Mouse (Mus musculus): ENCODE measurements at regions not wholly inside any gene's neighbourhood (a gene's known extent, or its start where the extent isn't known, plus 50 kb on each side); places are given as distances from the start of the nearest gene placed in this dataset.

DNA sequence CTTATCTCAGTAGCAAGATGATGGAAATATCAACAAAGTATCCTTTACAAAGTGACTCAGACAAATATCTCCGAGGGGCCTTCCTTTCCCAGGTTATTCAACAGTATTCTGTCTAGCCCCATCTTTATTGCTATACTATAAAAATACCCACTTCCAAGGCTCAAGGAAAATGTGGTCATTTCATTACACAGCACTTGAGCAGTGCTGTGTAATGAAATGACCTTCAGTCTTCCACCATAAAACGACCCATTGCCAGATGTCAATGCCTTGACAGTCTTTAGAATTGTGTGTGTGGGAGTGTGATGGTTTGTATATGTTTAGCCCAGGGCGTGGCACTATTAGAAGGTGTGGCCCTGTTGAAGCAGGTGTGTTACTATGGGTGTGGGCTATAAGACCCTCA is 124.3 kb upstream of the Teddm2 start:
- DNase-seq (ENCODE audit: low read depth, low spot score) (no peak), ATAC-seq (no peak)
- no peaks in the 10 kb centered on the region for H3K27me3 ChIP-seq
- CTCF ChIA-PET = no interaction called here
- POLR2A ChIA-PET = no interaction called here
- in situ Hi-C loops (cut with MboI; ENCODE audit: low pct_unique_long_range_greater_than_20kb) = no loop called here
- no peak for TF ChIP-seq CTCF (IDR thresholded peaks at IDR 0.05)

DNA sequence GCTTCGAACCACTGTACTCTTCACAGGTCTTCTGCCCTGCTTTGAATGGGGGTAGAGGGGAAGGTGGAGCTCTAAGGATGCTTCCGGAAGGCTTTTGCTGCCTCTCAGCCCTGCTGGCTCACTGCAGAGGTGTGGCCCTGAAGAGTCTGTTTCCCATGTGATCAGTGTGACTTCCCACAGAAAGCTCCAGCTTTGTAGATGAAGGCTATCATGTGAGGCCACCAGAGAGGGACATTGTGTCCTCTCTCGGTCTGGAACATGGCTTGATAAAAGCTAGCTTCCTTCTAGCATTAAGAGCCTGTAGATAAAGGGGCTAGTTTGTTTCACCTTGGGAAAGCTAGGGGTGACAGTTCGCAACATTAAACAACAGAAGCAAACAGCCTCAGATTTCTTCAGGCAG is 127.3 kb upstream of the Teddm2 start:
- CTCF ChIA-PET = interaction anchor here (1.0 kb wide), 2 partner anchors 91 to 132 kb away, joined by 3 to 4 read pairs; no protein-coding TSS in a partner anchor
- POLR2A ChIA-PET = no interaction called here
- ATAC-seq (no peak), DNase-seq (ENCODE audit: low read depth, low spot score) (no peak)
- H3K27me3 ChIP-seq = peaks cover 6% of the 10 kb centered on the region
- in situ Hi-C loops (cut with MboI; ENCODE audit: low pct_unique_long_range_greater_than_20kb) = no loop called here
- TF ChIP-seq CTCF (IDR thresholded peaks at IDR 0.05) = no peak

- ChIA-PET POLR2A (no interaction called here), CTCF (interaction anchor here (1.4 kb wide), 1 partner anchor 134 kb away, joined by 3 read pairs; no protein-coding TSS in a partner anchor)
- DNase-seq (ENCODE audit: low read depth, low spot score) (no peak), ATAC-seq (no peak)
- TF ChIP-seq CTCF (IDR thresholded peaks at IDR 0.05) = no peak
- peaks cover 6% of the 10 kb centered on the region for H3K27me3 ChIP-seq
- in situ Hi-C loops (cut with MboI; ENCODE audit: low pct_unique_long_range_greater_than_20kb) = no loop called here
These were observed 129.8 kb upstream of the Teddm2 start for GRCm38 (mm10) chr1:154029826-154030225.

DNA sequence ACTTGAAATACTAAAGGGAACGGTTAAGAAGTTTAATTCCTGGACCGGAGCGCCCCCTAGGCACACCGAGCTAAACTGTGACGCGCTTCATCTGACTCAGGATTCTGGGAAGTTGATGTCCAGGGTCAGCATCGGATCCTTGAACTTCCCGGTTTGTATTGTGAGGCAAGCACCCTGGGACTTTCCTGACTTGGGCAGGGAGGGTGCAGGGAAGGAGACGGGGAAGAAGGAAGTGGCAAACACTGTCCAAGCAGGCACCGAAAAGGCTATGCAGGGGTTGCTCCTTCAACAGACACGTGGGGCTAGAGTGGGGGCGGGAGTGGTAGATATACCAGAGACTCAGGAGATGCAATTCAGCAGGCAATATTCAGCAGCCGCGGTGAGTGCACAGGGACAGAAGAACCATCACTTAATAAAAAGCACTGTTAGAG is 132.7 kb upstream of the Teddm2 start:
- ATAC-seq = peak; percentile 44
- no peak for DNase-seq (ENCODE audit: low read depth, low spot score)
- in situ Hi-C loops (cut with MboI; ENCODE audit: low pct_unique_long_range_greater_than_20kb) = no loop called here
- ChIA-PET POLR2A (no interaction called here), CTCF (no interaction called here)
- peaks cover 16% of the 10 kb centered on the region for H3K27me3 ChIP-seq
- peak; percentile 80 for TF ChIP-seq CTCF (IDR thresholded peaks at IDR 0.05)

- peaks cover 23% of the 10 kb centered on the region for H3K27me3 ChIP-seq
- ChIA-PET POLR2A (no interaction called here), CTCF (no interaction called here)
- ATAC-seq = no peak
- no peak for DNase-seq (ENCODE audit: low read depth, low spot score)
- in situ Hi-C loops (cut with MboI; ENCODE audit: low pct_unique_long_range_greater_than_20kb) = no loop called here
- no peak for TF ChIP-seq CTCF (IDR thresholded peaks at IDR 0.05)
These were observed 134.1 kb upstream of the Teddm2 start for GRCm38 (mm10) chr1:154033958-154034606.

GRCm38 (mm10) chr1:154036729-154037270 is 136.8 kb upstream of the Teddm2 start:
- DNase-seq (ENCODE audit: low read depth, low spot score) = no peak
- POLR2A ChIA-PET = no interaction called here
- H3K27me3 ChIP-seq = peaks cover 37% of the 10 kb centered on the region
- in situ Hi-C loops (cut with MboI; ENCODE audit: low pct_unique_long_range_greater_than_20kb) = loop anchor here (5.0 kb wide), 1 partner anchor 144 kb away; the partner anchor contains the start of gene Teddm1a
- CTCF ChIA-PET = interaction anchor here (0.9 kb wide), 1 partner anchor 18 kb away, joined by 3 read pairs; no protein-coding TSS in a partner anchor
- no peak for ATAC-seq
- no peak for TF ChIP-seq CTCF (IDR thresholded peaks at IDR 0.05)

- ChIA-PET POLR2A (no interaction called here), CTCF (no interaction called here)
- no peak for TF ChIP-seq CTCF (IDR thresholded peaks at IDR 0.05)
- peaks cover 38% of the 10 kb centered on the region for H3K27me3 ChIP-seq
- ATAC-seq (no peak), DNase-seq (ENCODE audit: low read depth, low spot score) (no peak)
- in situ Hi-C loops (cut with MboI; ENCODE audit: low pct_unique_long_range_greater_than_20kb) = loop anchor here (5.0 kb wide), 1 partner anchor 146 kb away; the partner anchor contains the start of gene Teddm1a
These were observed 138.2 kb upstream of the Teddm2 start for GRCm38 (mm10) chr1:154038241-154038640.

GRCm38 (mm10) chr1:154040907-154041306 is 140.9 kb upstream of the Teddm2 start:
- ChIA-PET POLR2A (no interaction called here), CTCF (no interaction called here)
- TF ChIP-seq CTCF (IDR thresholded peaks at IDR 0.05) = no peak
- in situ Hi-C loops (cut with MboI; ENCODE audit: low pct_unique_long_range_greater_than_20kb) = no loop called here
- ATAC-seq (no peak), DNase-seq (ENCODE audit: low read depth, low spot score) (no peak)
- peaks cover 44% of the 10 kb centered on the region for H3K27me3 ChIP-seq

DNA sequence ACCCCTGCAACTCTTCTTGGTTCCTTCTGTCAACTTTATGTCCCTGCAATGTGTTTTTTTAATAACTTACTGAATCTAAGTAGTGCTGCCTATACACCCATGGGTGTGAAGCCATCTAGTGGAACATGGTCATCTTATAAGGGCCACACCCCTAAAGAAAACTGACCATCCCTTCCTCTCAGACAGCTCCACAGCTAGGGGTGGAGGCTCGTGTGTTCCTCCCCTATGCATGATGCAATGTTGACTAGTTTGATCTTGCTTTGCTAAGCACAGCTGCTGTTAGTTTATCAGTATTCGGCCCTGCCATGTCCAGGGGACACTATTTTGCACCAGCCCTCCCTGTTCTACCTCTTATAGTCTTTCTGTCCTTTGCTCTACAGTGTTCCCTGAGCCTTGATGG is 142.9 kb upstream of the Teddm2 start:
- no peak for ATAC-seq
- no peak for TF ChIP-seq CTCF (IDR thresholded peaks at IDR 0.05)
- CTCF ChIA-PET = no interaction called here
- H3K27me3 ChIP-seq = peaks cover 34% of the 10 kb centered on the region
- POLR2A ChIA-PET = no interaction called here
- in situ Hi-C loops (cut with MboI; ENCODE audit: low pct_unique_long_range_greater_than_20kb) = no loop called here
- no peak for DNase-seq (ENCODE audit: low read depth, low spot score)

DNA sequence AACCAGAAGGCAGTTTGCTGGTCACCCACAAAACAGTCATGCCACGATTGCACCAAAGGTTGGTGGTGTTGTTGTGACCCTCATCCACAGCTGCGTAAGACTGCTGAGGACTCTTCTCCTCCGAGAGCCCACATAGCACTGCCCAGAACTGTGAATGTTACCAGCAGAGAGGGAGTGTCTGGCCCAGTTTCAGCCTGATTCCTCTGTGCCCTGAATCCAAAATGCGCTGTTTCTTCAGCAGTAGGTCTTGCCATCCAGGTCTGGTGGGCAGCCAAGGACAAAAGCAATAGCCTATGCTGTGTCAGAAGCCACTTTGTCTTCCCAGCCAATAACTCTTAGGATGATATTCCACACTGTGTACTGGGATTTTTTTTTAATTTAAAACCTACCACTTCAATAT is 144.7 kb upstream of the Teddm2 start:
- in situ Hi-C loops (cut with MboI; ENCODE audit: low pct_unique_long_range_greater_than_20kb) = no loop called here
- TF ChIP-seq CTCF (IDR thresholded peaks at IDR 0.05) = no peak
- CTCF ChIA-PET = no interaction called here
- H3K27me3 ChIP-seq = peaks cover 25% of the 10 kb centered on the region
- ATAC-seq (no peak), DNase-seq (ENCODE audit: low read depth, low spot score) (no peak)
- POLR2A ChIA-PET = no interaction called here

DNA sequence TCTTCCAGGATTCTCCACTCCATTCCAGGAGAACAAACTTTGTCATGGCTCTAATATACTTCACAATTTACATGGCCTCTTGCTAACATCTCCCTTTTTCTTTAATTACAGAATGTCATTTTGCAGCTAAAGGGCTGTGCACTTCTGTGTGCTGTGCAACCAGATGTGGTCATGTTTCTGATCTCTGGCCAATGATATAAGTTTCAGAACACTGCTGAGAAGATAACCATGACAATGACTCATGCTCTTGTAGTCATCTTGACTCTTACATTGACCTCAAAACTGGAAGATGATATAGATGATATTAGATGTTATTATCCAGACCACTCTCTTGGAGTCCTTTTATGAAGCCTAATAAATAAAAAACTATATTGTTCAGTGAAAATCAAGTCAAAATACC is 145.9 kb upstream of the Teddm2 start:
- in situ Hi-C loops (cut with MboI; ENCODE audit: low pct_unique_long_range_greater_than_20kb) = no loop called here
- no peak for TF ChIP-seq CTCF (IDR thresholded peaks at IDR 0.05)
- ATAC-seq (no peak), DNase-seq (ENCODE audit: low read depth, low spot score) (no peak)
- peaks cover 24% of the 10 kb centered on the region for H3K27me3 ChIP-seq
- ChIA-PET CTCF (no interaction called here), POLR2A (no interaction called here)

GRCm38 (mm10) chr1:154053641-154054040 is 147.3 kb upstream of the Zfp648 start:
- in situ Hi-C loops (cut with MboI; ENCODE audit: low pct_unique_long_range_greater_than_20kb) = no loop called here
- ATAC-seq (no peak), DNase-seq (ENCODE audit: low read depth, low spot score) (no peak)
- POLR2A ChIA-PET = no interaction called here
- H3K27me3 ChIP-seq = peaks cover 20% of the 10 kb centered on the region
- no peak for TF ChIP-seq CTCF (IDR thresholded peaks at IDR 0.05)
- CTCF ChIA-PET = no interaction called here
